Mouse (Mus musculus) forebrain, postnatal 0 days (tissue): ENCODE data around the gene Thy1. TPM values are rescaled to one million over a fixed set of nuclear protein-coding genes. Genes with fewer than 3 reads are reported as not detected.

Experiments
- ATAC-seq: fragments of 200-750 bp; cut with Nextera tagmentation; 2 replicates; pipeline ENCODE4 v1.8.0; 2017; ENCODE audit warnings: mild to moderate bottlenecking, moderate library complexity
- DNase-seq: peaks from one replicate; pipeline ENCODE4 v3.0.0-alpha.2; 2015
- H3K27ac ChIP-seq: fragments of 300-500 bp; sonication (generic); 2 replicates; pipeline ENCODE4 v1.5.1; 2014; ENCODE audit warnings: low read depth, mild to moderate bottlenecking, antibody characterized with exemption, low read length, moderate library complexity, mixed read lengths
- H3K27me3 ChIP-seq: fragments of 300-500 bp; sonication (generic); 2 replicates; pipeline ENCODE4 v1.6.1; 2014; ENCODE audit warnings: mild to moderate bottlenecking, low read length, mixed read lengths; ENCODE audit not compliant: insufficient read depth
- H3K36me3 ChIP-seq: fragments of 300-500 bp; sonication (generic); 2 replicates; pipeline ENCODE4 v1.6.1; 2014; ENCODE audit warnings: mild to moderate bottlenecking, moderate library complexity; ENCODE audit not compliant: insufficient read depth
- H3K4me1 ChIP-seq: fragments of 300-500 bp; sonication (generic); 2 replicates; pipeline ENCODE4 v1.6.1; 2014; ENCODE audit warnings: antibody characterized with exemption; ENCODE audit not compliant: insufficient read depth
- H3K4me2 ChIP-seq: fragments of 300-500 bp; sonication (generic); 2 replicates; pipeline ENCODE4 v1.6.1; 2014; ENCODE audit warnings: low read depth, mild to moderate bottlenecking, moderate library complexity
- H3K4me3 ChIP-seq: fragments of 300-500 bp; sonication (generic); 2 replicates; pipeline ENCODE4 v1.5.1; 2014; ENCODE audit warnings: low read depth, low read length, mixed read lengths
- H3K9ac ChIP-seq: fragments of 300-500 bp; sonication (generic); 2 replicates; pipeline ENCODE4 v1.6.1; 2014; ENCODE audit warnings: mild to moderate bottlenecking
- H3K9me3 ChIP-seq: fragments of 300-500 bp; sonication (generic); 2 replicates; pipeline ENCODE4 v1.6.1; 2016; ENCODE audit warnings: low read length
- CTCF ChIP-seq: sonication (generic); IDR thresholded peaks from 2 replicates; pipeline ENCODE4 v1.5.1; 2016; ENCODE audit warnings: antibody characterized with exemption, control low read depth, low read depth
- WGBS: fragments of 180-500 bp; shearing (Covaris S2); extraction: QIAGEN DNeasy Blood & Tissue Kit; methylation state at CpG from one replicate; pipeline ENCODE4 v1.1.7; 2014; 5-methylcytosine and 5-hydroxymethylcytosine counted together
- polyA plus RNA-seq: library from polyadenylated mRNA; unstranded; fragments of >200 nt; fragmentation: Nextera tagmentation; extraction: Ambion mirVana; gene quantifications from 2 replicates; pipeline ENCODE4 v1.2.1, GENCODE M21; 2015
- total RNA-seq: library from RNA; depleted of rRNA; stranded (reverse); fragments of >200 nt; gene quantifications from 2 replicates; pipeline ENCODE4 v1.2.3, GENCODE M21; 2014

The Thy1 gene
- total and polyA plus RNA-seq, 2 experiments from 2014 or later = 23.2 to 31.6 TPM

GRCm38 (mm10) chr9:44077266-44077910 lies 34.2 kb downstream of the Thy1 start:
- ATAC-seq (no peak), DNase-seq (no peak)
- Histone ChIP-seq H3K9me3 (no peaks in the 10 kb centered on the region), H3K4me3 (no peak overlapping the region), H3K4me1 (no peaks in the 10 kb centered on the region), H3K4me2 (no peak overlapping the region), H3K27me3 (no peaks in the 10 kb centered on the region; the same call in 1 of the 2 replicates), H3K27ac (no peak overlapping the region), H3K9ac (no peak overlapping the region), H3K36me3 (no peaks in the 10 kb centered on the region)
- WGBS = 88% methylated on average over 11 of the region's 11 CpGs
- no peak for TF ChIP-seq CTCF

GRCm38 (mm10) chr9:44078136-44078797 lies 35.1 kb downstream of the Thy1 start:
- Histone ChIP-seq H3K4me3 (no peak overlapping the region), H3K9ac (no peak overlapping the region), H3K4me2 (no peak overlapping the region), H3K4me1 (0 out of 2 replicates have a peak, but pooled peaks cover 1% of the 10 kb centered on the region), H3K9me3 (no peaks in the 10 kb centered on the region), H3K27me3 (no peaks in the 10 kb centered on the region), H3K36me3 (no peaks in the 10 kb centered on the region), H3K27ac (no peak overlapping the region)
- TF ChIP-seq CTCF = no peak
- ATAC-seq (no peak), DNase-seq (no peak)
- WGBS = 80% methylated on average over 10 of the region's 10 CpGs

- H3K9me3 ChIP-seq = no peaks in the 10 kb centered on the region
- H3K4me1 ChIP-seq = 0 out of 2 replicates have a peak, but pooled peaks cover 7% of the 10 kb centered on the region
- H3K9ac ChIP-seq = no peak overlapping the region
- no peak for DNase-seq
- H3K4me3 ChIP-seq = no peak overlapping the region
- peak; percentile 65 for ATAC-seq
- TF ChIP-seq CTCF = no peak
- H3K27me3 ChIP-seq = no peaks in the 10 kb centered on the region
- H3K36me3 ChIP-seq = no peaks in the 10 kb centered on the region
- 26% methylated on average over 14 of the region's 16 CpGs for WGBS
- no peak overlapping the region for H3K4me2 ChIP-seq
- H3K27ac ChIP-seq = no peak overlapping the region
Measured at GRCm38 (mm10) chr9:44078955-44079756, 36.0 kb downstream of the Thy1 start.

DNA sequence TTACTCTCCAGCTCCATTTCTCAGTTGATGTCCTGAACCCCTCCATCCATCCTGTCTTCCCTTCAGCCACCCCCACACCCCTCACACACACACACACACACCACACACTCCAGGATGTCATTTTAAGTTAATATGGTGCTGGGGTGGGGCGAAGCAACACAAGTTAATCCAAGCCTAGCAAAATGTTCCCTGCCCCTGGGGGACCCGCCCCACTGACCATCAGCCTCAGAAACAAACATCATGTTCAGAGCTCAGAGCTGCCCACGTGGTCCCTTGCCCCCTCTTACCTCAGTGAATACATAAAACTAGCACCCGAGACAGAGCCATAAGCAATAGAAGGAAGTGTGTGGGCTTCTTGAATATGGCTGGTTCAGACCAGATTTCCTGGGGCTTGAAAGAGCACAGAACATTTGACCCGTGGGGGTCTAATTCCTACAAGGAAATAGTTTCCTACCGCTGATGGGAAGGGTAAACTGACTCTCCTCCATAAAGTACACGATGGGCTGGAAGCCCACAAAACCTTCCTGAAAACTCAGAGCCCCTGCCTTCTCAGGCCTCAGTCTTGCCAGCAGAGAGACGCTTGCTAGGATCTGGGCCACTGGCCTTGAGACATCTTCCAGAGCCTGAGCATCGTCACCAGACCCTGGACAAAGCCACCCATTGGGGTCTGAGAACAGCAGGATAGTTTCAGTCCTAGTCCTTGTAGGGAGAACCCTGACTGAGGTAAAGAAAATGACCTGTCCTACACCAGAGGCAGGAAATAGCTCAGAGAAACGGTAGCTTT lies 37.0 kb downstream of the Thy1 start:
- ATAC-seq (no peak), DNase-seq (no peak)
- Histone ChIP-seq H3K4me1 (peaks cover 10% of the 10 kb centered on the region; the same call in 1 of the 2 replicates), H3K4me3 (no peak overlapping the region), H3K4me2 (no peak overlapping the region), H3K9me3 (no peaks in the 10 kb centered on the region), H3K9ac (no peak overlapping the region), H3K27ac (no peak overlapping the region), H3K36me3 (no peaks in the 10 kb centered on the region), H3K27me3 (no peaks in the 10 kb centered on the region)
- WGBS = 80% methylated on average over 10 of the region's 10 CpGs
- TF ChIP-seq CTCF = no peak

GRCm38 (mm10) chr9:44080953-44081352 lies 37.8 kb downstream of the Thy1 start:
- ATAC-seq = no peak

GRCm38 (mm10) chr9:44081581-44081980 lies 38.4 kb downstream of the Thy1 start:
- no peak overlapping the region for H3K4me2 ChIP-seq
- no peaks in the 10 kb centered on the region for H3K36me3 ChIP-seq
- H3K4me3 ChIP-seq = no peak overlapping the region
- peaks cover 15% of the 10 kb centered on the region; the same call in 1 of the 2 replicates for H3K4me1 ChIP-seq
- no peak overlapping the region for H3K9ac ChIP-seq
- no peak overlapping the region for H3K27ac ChIP-seq
- no peaks in the 10 kb centered on the region for H3K27me3 ChIP-seq
- 47% methylated on average over 5 of the region's 5 CpGs for WGBS
- DNase-seq (no peak), ATAC-seq (no peak)
- TF ChIP-seq CTCF = no peak
- H3K9me3 ChIP-seq = no peaks in the 10 kb centered on the region

More at GRCm38 (mm10) chr9:44080953-44081352, 37.8 kb downstream of the Thy1 start:
- 69% methylated on average over 5 of the region's 5 CpGs for WGBS
- no peak for DNase-seq
- H3K27me3 ChIP-seq = no peaks in the 10 kb centered on the region
- no peaks in the 10 kb centered on the region for H3K9me3 ChIP-seq
- no peak overlapping the region for H3K27ac ChIP-seq
- H3K4me3 ChIP-seq = no peak overlapping the region
- H3K4me2 ChIP-seq = no peak overlapping the region
- no peak overlapping the region for H3K9ac ChIP-seq
- no peak for TF ChIP-seq CTCF
- H3K4me1 ChIP-seq = peaks cover 15% of the 10 kb centered on the region; the same call in 1 of the 2 replicates
- no peaks in the 10 kb centered on the region for H3K36me3 ChIP-seq
